Mouse (Mus musculus) ovary, adult 18-20 months (tissue): Measurements from ENCODE around the gene Zwint.
A peak's percentile ranks its signal among the peaks of the same experiment; 100 is the strongest.

Experiments used
- DNase-seq: peaks from one replicate; pipeline ENCODE4 v3.0.0; 2022; ENCODE audit warnings: low spot score, mixed read lengths

Gene Zwint

GRCm38 (mm10) chr10:72654270-72655016, at the start of gene Zwint:
Gene Zwint, plus strand, starts transcription at chr10:72654845.
- DNase-seq: peak; percentile 94

GRCm38 (mm10) chr10:72613125-72613915, 41.3 kb upstream of the Zwint start:
- no peak for DNase-seq

GRCm38 (mm10) chr10:72616153-72616552, 38.5 kb upstream of the Zwint start:
- no peak for DNase-seq

GRCm38 (mm10) chr10:72620527-72620926, 34.1 kb upstream of the Zwint start:
- no peak for DNase-seq

GRCm38 (mm10) chr10:72623561-72623960, 31.1 kb upstream of the Zwint start:
- DNase-seq: no peak

- no peak for DNase-seq
Measured at GRCm38 (mm10) chr10:72634125-72634524, 20.5 kb upstream of the Zwint start.

- DNase-seq: no peak
Measured at GRCm38 (mm10) chr10:72650867-72651266, 3.8 kb upstream of the Zwint start.

GRCm38 (mm10) chr10:72653797-72654196, 848 bp upstream of the Zwint start:
- no peak for DNase-seq

GRCm38 (mm10) chr10:72655017-72655509, 418 bp downstream of the Zwint start:
- DNase-seq: no peak

GRCm38 (mm10) chr10:72659198-72659597, 4.6 kb downstream of the Zwint start:
- no peak for DNase-seq

GRCm38 (mm10) chr10:72660350-72660749, 5.7 kb downstream of the Zwint start:
- DNase-seq: no peak

- no peak for DNase-seq
Measured at GRCm38 (mm10) chr10:72667856-72668255, 13.2 kb downstream of the Zwint start.

- DNase-seq: no peak
Measured at GRCm38 (mm10) chr10:72669086-72669485, 14.4 kb downstream of the Zwint start.

GRCm38 (mm10) chr10:72675971-72676370, 21.3 kb downstream of the Zwint start:
- DNase-seq: no peak

- no peak for DNase-seq
Measured at GRCm38 (mm10) chr10:72676550-72676949, 21.9 kb downstream of the Zwint start.

- DNase-seq: no peak
Measured at GRCm38 (mm10) chr10:72679086-72679485, 24.4 kb downstream of the Zwint start.

- no peak for DNase-seq
Measured at GRCm38 (mm10) chr10:72701092-72701491, 46.4 kb downstream of the Zwint start.

- no peak for DNase-seq
Measured at GRCm38 (mm10) chr10:72713754-72714153, 59.1 kb downstream of the Zwint start.
